Mouse (Mus musculus): Measurements from ENCODE around the gene Pik3ip1.

GRCm38 (mm10) chr11:3344916-3345315 lies 14.7 kb downstream of the Pik3ip1 start:
- no peak for TF ChIP-seq CTCF (IDR thresholded peaks at IDR 0.05; ENCODE audit: low read depth)
- no peak for TF ChIP-seq EP300 (IDR thresholded peaks at IDR 0.05; ENCODE audit: low read depth)
